Mouse (Mus musculus) thymus, adult 2 months (tissue): Measurements from ENCODE around the gene Cend1.

Source experiments
- CTCF ChIP-seq: fragments of 200-500 bp; IDR thresholded peaks from 2 replicates; pipeline ENCODE4 v1.5.1; 2012; ENCODE audit warnings: mild to moderate bottlenecking, control low read depth, low read length, moderate library complexity, borderline replicate concordance; ENCODE audit not compliant: control insufficient read depth, poor library complexity, insufficient read depth; ENCODE audit errors: extremely low read depth
- POLR2A ChIP-seq: fragments of 200-500 bp; IDR thresholded peaks from 2 replicates; pipeline ENCODE4 v1.6.1; 2012; ENCODE audit warnings: mild to moderate bottlenecking, low read length, control low read depth, moderate library complexity; ENCODE audit not compliant: control insufficient read depth, poor library complexity, insufficient read depth; ENCODE audit errors: extremely low read depth

GRCm38 (mm10) chr7:141476981-141477370 lies 47.7 kb upstream of the Cend1 start:
- TF ChIP-seq POLR2A, result no peak
- TF ChIP-seq CTCF, result no peak
